Mouse (Mus musculus): ENCODE data around the gene Zcchc14.

DNA sequence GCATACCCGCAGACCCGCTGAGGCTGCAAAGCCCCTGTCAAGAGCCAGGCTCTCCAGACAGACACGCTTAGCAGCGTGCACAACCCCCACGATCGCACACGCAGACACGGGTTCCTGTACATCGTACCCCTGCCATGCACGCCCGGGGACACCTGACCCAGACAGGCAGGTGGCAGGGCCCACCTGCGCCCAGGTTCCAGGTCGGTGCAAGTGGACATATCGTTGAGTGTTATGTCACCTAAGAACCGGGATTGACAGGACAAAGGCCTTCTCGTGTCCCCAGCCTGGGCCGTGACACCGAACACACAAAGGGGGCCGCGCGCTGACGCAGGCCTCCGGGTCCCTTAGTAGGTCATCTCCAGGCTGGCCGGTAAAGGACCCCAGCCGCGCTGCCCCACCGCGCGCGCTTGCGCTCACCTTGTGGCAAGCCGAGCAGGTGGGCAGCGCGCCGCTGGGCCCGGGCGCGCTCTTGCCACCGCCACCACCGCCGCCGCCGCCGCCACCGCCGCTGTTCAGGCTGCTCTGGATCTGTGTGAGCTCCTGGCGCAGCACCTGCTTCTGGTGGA lies 1.3 kb downstream of the Zcchc14 start:
- no peak for TF ChIP-seq POLR2A (IDR thresholded peaks at IDR 0.05; ENCODE audit: low read depth, low read length)
- TF ChIP-seq CTCF (conservative IDR thresholded peaks at IDR 0.05; ENCODE audit: insufficient read depth, insufficient read length, low read depth, low read length) = no peak

Data from kidney, adult 2 months (tissue).